Mouse (Mus musculus): ENCODE measurements around the gene Tfip11.
"Not testable (repeated sequence)": the region's sequence is repeated elsewhere in the genome, so short reads cannot be mapped to it uniquely, and the experiment has no call there.

The Tfip11 gene

GRCm38 (mm10) chr5:112289819-112290535 lies 36.2 kb upstream of the Tfip11 start:
- in situ Hi-C loops (cut with MboI, MseI): no loop called here

GRCm38 (mm10) chr5:112290536-112290880 lies 35.6 kb upstream of the Tfip11 start:
- in situ Hi-C loops (cut with MboI, MseI): no loop called here

GRCm38 (mm10) chr5:112291866-112292265 lies 34.3 kb upstream of the Tfip11 start:
- in situ Hi-C loops (cut with MboI, MseI): no loop called here

- in situ Hi-C loops (cut with MboI, MseI): no loop called here
Observed at GRCm38 (mm10) chr5:112292343-112292980, 33.7 kb upstream of the Tfip11 start.

- in situ Hi-C loops (cut with MboI, MseI): no loop called here
Observed at GRCm38 (mm10) chr5:112293800-112294199, 32.4 kb upstream of the Tfip11 start.

- in situ Hi-C loops (cut with MboI, MseI): no loop called here
Observed at GRCm38 (mm10) chr5:112294696-112295095, 31.5 kb upstream of the Tfip11 start.

- in situ Hi-C loops (cut with MboI, MseI): no loop called here
Observed at GRCm38 (mm10) chr5:112295162-112295561, 31.0 kb upstream of the Tfip11 start.

GRCm38 (mm10) chr5:112295564-112295963 lies 30.6 kb upstream of the Tfip11 start:
- in situ Hi-C loops (cut with MboI, MseI): no loop called here

GRCm38 (mm10) chr5:112296404-112297181 lies 29.6 kb upstream of the Tfip11 start:
- in situ Hi-C loops (cut with MboI, MseI): no loop called here

GRCm38 (mm10) chr5:112297257-112297656 lies 28.9 kb upstream of the Tfip11 start:
- in situ Hi-C loops (cut with MboI, MseI): no loop called here

- in situ Hi-C loops (cut with MboI, MseI): no loop called here
Observed at GRCm38 (mm10) chr5:112298226-112298988, 27.8 kb upstream of the Tfip11 start.

- in situ Hi-C loops (cut with MboI, MseI): no loop called here
Observed at GRCm38 (mm10) chr5:112299399-112299798, 26.8 kb upstream of the Tfip11 start.

GRCm38 (mm10) chr5:112300112-112300511 lies 26.0 kb upstream of the Tfip11 start:
- in situ Hi-C loops (cut with MboI, MseI): no loop called here

GRCm38 (mm10) chr5:112300721-112301308 lies 25.3 kb upstream of the Tfip11 start:
- in situ Hi-C loops (cut with MboI, MseI): no loop called here

GRCm38 (mm10) chr5:112301694-112302093 lies 24.5 kb upstream of the Tfip11 start:
- in situ Hi-C loops (cut with MboI, MseI): no loop called here

GRCm38 (mm10) chr5:112302310-112302709 lies 23.8 kb upstream of the Tfip11 start:
- in situ Hi-C loops (cut with MboI, MseI): no loop called here

GRCm38 (mm10) chr5:112305842-112306241 lies 20.3 kb upstream of the Tfip11 start:
- in situ Hi-C loops (cut with MboI, MseI): no loop called here

GRCm38 (mm10) chr5:112313222-112313885 lies 12.8 kb upstream of the Tfip11 start:
- in situ Hi-C loops (cut with MboI, MseI): no loop called here

- in situ Hi-C loops (cut with MboI, MseI): no loop called here
Observed at GRCm38 (mm10) chr5:112316468-112316867, 9.7 kb upstream of the Tfip11 start.

GRCm38 (mm10) chr5:112317328-112317727 lies 8.8 kb upstream of the Tfip11 start:
- in situ Hi-C loops (cut with MboI, MseI): no loop called here

GRCm38 (mm10) chr5:112319343-112319742 lies 6.8 kb upstream of the Tfip11 start:
- in situ Hi-C loops (cut with MboI, MseI): not testable (repeated sequence)

All from regulatory T cell (primary cell).